Mouse (Mus musculus) T-helper 17 cell (primary cell): Measurements from ENCODE around the gene Gpr68.

Experiments used
- in situ Hi-C, 2 experiments: fragments of 300-600 bp; cut with MboI, MseI; formaldehyde crosslinking; loops; 1 replicate in 1 of 2; 2 replicates in 1 of 2; pipeline ENCODE4 v1.15.1; 2025; ENCODE audit warnings: high pct_unique_total_duplicates in 2 of 2

Gene Gpr68

GRCm38 (mm10) chr12:100875553-100875952, 32.4 kb downstream of the Gpr68 start:
- in situ Hi-C loops = no loop called here

- in situ Hi-C loops = no loop called here
Measured at GRCm38 (mm10) chr12:100873612-100874011, 34.4 kb downstream of the Gpr68 start.

GRCm38 (mm10) chr12:100871841-100872240, 36.2 kb downstream of the Gpr68 start:
- in situ Hi-C loops = no loop called here

- in situ Hi-C loops = no loop called here
Measured at GRCm38 (mm10) chr12:100871234-100871633, 36.8 kb downstream of the Gpr68 start.

- in situ Hi-C loops = no loop called here
Measured at GRCm38 (mm10) chr12:100868049-100868622, 39.9 kb downstream of the Gpr68 start.

GRCm38 (mm10) chr12:100867097-100867496, 40.9 kb downstream of the Gpr68 start:
- in situ Hi-C loops = no loop called here

- in situ Hi-C loops = no loop called here
Measured at GRCm38 (mm10) chr12:100865509-100866078, 42.4 kb downstream of the Gpr68 start.

- in situ Hi-C loops = no loop called here
Measured at GRCm38 (mm10) chr12:100865072-100865471, 42.9 kb downstream of the Gpr68 start.

- in situ Hi-C loops = no loop called here
Measured at GRCm38 (mm10) chr12:100862856-100863446, 45.0 kb downstream of the Gpr68 start.

GRCm38 (mm10) chr12:100862272-100862671, 45.7 kb downstream of the Gpr68 start:
- in situ Hi-C loops = no loop called here

GRCm38 (mm10) chr12:100857791-100858190, 50.2 kb downstream of the Gpr68 start:
- in situ Hi-C loops = no loop called here

- in situ Hi-C loops = no loop called here
Measured at GRCm38 (mm10) chr12:100856337-100856736, 51.7 kb downstream of the Gpr68 start.

GRCm38 (mm10) chr12:100852370-100852769, 55.6 kb downstream of the Gpr68 start:
- in situ Hi-C loops = loop anchor here (5.0 kb wide), 1 partner anchor 75 kb away; no protein-coding TSS in a partner anchor

GRCm38 (mm10) chr12:100849421-100850138, 58.4 kb downstream of the Gpr68 start:
- in situ Hi-C loops = loop anchor here (5.0 to 25.0 kb wide), 2 partner anchors 78 to 237 kb away; no protein-coding TSS in a partner anchor

GRCm38 (mm10) chr12:100847437-100848080, 60.4 kb downstream of the Gpr68 start:
- in situ Hi-C loops = loop anchor here in 1 of 2 experiments (25.0 kb wide), 1 partner anchor 235 kb away; no protein-coding TSS in a partner anchor

- in situ Hi-C loops = loop anchor here in 1 of 2 experiments (25.0 kb wide), 1 partner anchor 234 kb away; no protein-coding TSS in a partner anchor
Measured at GRCm38 (mm10) chr12:100846566-100846965, 61.4 kb downstream of the Gpr68 start.

GRCm38 (mm10) chr12:100845829-100846228, 62.2 kb downstream of the Gpr68 start:
- in situ Hi-C loops = loop anchor here in 1 of 2 experiments (25.0 kb wide), 1 partner anchor 234 kb away; no protein-coding TSS in a partner anchor

GRCm38 (mm10) chr12:100844546-100844945, 63.5 kb downstream of the Gpr68 start:
- in situ Hi-C loops = loop anchor here (5.0 to 25.0 kb wide), 4 partner anchors 193 to 267 kb away; no protein-coding TSS in a partner anchor

- in situ Hi-C loops = loop anchor here (5.0 to 25.0 kb wide), 4 partner anchors 194 to 266 kb away; no protein-coding TSS in a partner anchor
Measured at GRCm38 (mm10) chr12:100843171-100843570, 64.8 kb downstream of the Gpr68 start.

- in situ Hi-C loops = loop anchor here (5.0 to 25.0 kb wide), 4 partner anchors 196 to 264 kb away; no protein-coding TSS in a partner anchor
Measured at GRCm38 (mm10) chr12:100841211-100841792, 66.7 kb downstream of the Gpr68 start.

GRCm38 (mm10) chr12:100839926-100840325, 68.1 kb downstream of the Gpr68 start:
- in situ Hi-C loops = loop anchor here (5.0 to 25.0 kb wide), 4 partner anchors 197 to 263 kb away; no protein-coding TSS in a partner anchor
